Mouse (Mus musculus) right cerebral cortex, adult 2 months (tissue): ENCODE results near the gene Fam227b.

ENCODE experiments used
- DNase-seq, 2 experiments: peaks; one replicate each; pipeline ENCODE4 v3.0.0; 2021 to 2022; ENCODE audit warnings: low spot score in 2 of 2

Fam227b gene

GRCm38 (mm10) chr2:126061037-126061773, 90.6 kb downstream of the Fam227b start:
- peak in 1 of 2 experiments; percentile 11 for DNase-seq

GRCm38 (mm10) chr2:126060595-126060994, 91.2 kb downstream of the Fam227b start:
- DNase-seq, result no peak

GRCm38 (mm10) chr2:126053657-126054056, 98.1 kb downstream of the Fam227b start:
- no peak for DNase-seq

GRCm38 (mm10) chr2:126052749-126053557, 98.9 kb downstream of the Fam227b start:
- DNase-seq, result no peak

- DNase-seq, result no peak
Observed at GRCm38 (mm10) chr2:126045621-126046020, 106.2 kb downstream of the Fam227b start.

GRCm38 (mm10) chr2:126042674-126043073, 109.1 kb downstream of the Fam227b start:
- DNase-seq, result no peak

- DNase-seq, result no peak
Observed at GRCm38 (mm10) chr2:126041237-126041636, 110.6 kb downstream of the Fam227b start.

GRCm38 (mm10) chr2:126040651-126041050, 111.2 kb downstream of the Fam227b start:
- no peak for DNase-seq

GRCm38 (mm10) chr2:126039414-126039891, 112.4 kb downstream of the Fam227b start:
- no peak for DNase-seq

GRCm38 (mm10) chr2:126038221-126039000, 113.4 kb downstream of the Fam227b start:
- no peak for DNase-seq

- DNase-seq, result no peak
Observed at GRCm38 (mm10) chr2:126036121-126036520, 115.7 kb downstream of the Fam227b start.

- DNase-seq, result no peak
Observed at GRCm38 (mm10) chr2:126035013-126035770, 116.6 kb downstream of the Fam227b start.

GRCm38 (mm10) chr2:126034379-126035005, 117.3 kb downstream of the Fam227b start, which contains the start of gene Fgf7:
Gene Fgf7 (plus strand): TSS chr2:126034658.
- DNase-seq, result peak; percentile 14 to 27

GRCm38 (mm10) chr2:126033114-126033972, 118.5 kb downstream of the Fam227b start:
- peak; percentile 26 to 45 for DNase-seq

- no peak for DNase-seq
Observed at GRCm38 (mm10) chr2:126031186-126031900, 120.5 kb downstream of the Fam227b start.

- DNase-seq, result no peak
Observed at GRCm38 (mm10) chr2:126015763-126016473, 135.9 kb downstream of the Fam227b start.

- DNase-seq, result no peak
Observed at GRCm38 (mm10) chr2:126014989-126015710, 136.7 kb downstream of the Fam227b start.

- DNase-seq, result no peak
Observed at GRCm38 (mm10) chr2:126006742-126007141, 145.1 kb downstream of the Fam227b start.
